Mouse (Mus musculus) liver, embryonic 11.5 days (tissue): ENCODE results near the gene Efna3. TPM values are rescaled to one million over a fixed set of nuclear protein-coding genes. Genes with fewer than 3 reads are reported as not detected.

Experiments used
- ATAC-seq: fragments of 200-750 bp; cut with Nextera tagmentation; replicated peaks from 2 replicates; pipeline ENCODE4 v1.8.0; 2017; ENCODE audit warnings: moderate number of reproducible peaks, mild to moderate bottlenecking, moderate TSS enrichment, moderate library complexity; ENCODE audit not compliant: low FRiP score
- DNase-seq: peaks from one replicate; pipeline ENCODE4 v3.0.0-alpha.2; 2017; ENCODE audit warnings: low spot score
- H3K27ac ChIP-seq: fragments of 300-500 bp; sonication (generic); 2 replicates; pipeline ENCODE4 v1.5.1; 2014; ENCODE audit warnings: mild to moderate bottlenecking, low read depth, low read length, control low read depth
- H3K27me3 ChIP-seq: fragments of 300-500 bp; sonication (generic); replicated peaks from 2 replicates; pipeline ENCODE4 v1.6.1; 2014; ENCODE audit warnings: low read length, mixed read lengths; ENCODE audit not compliant: control insufficient read depth, insufficient read depth
- H3K36me3 ChIP-seq: fragments of 300-500 bp; sonication (generic); 2 replicates; pipeline ENCODE4 v1.6.1; 2014; ENCODE audit warnings: mild to moderate bottlenecking, low read length, moderate library complexity, mixed read lengths; ENCODE audit not compliant: control insufficient read depth, insufficient read depth
- H3K4me1 ChIP-seq: fragments of 300-500 bp; sonication (generic); replicated peaks from 2 replicates; pipeline ENCODE4 v1.6.1; 2014; ENCODE audit warnings: low read length, mixed read lengths; ENCODE audit not compliant: control insufficient read depth, insufficient read depth
- H3K4me2 ChIP-seq: fragments of 300-500 bp; sonication (generic); 2 replicates; pipeline ENCODE4 v1.6.1; 2014; ENCODE audit warnings: mild to moderate bottlenecking, control low read depth, moderate library complexity
- H3K4me3 ChIP-seq: fragments of 300-500 bp; sonication (generic); 2 replicates; pipeline ENCODE4 v1.5.1; 2014; ENCODE audit warnings: low read depth, low read length, control low read depth
- H3K9ac ChIP-seq: fragments of 300-500 bp; sonication (generic); 2 replicates; pipeline ENCODE4 v1.6.1; 2014; ENCODE audit warnings: low read depth, low read length, control low read depth
- H3K9me3 ChIP-seq: fragments of 300-500 bp; sonication (generic); 2 replicates; pipeline ENCODE4 v1.6.1; 2016; ENCODE audit warnings: low read length, inconsistent platforms, mixed read lengths; ENCODE audit not compliant: control insufficient read depth
- WGBS: fragments of 180-500 bp; shearing (Covaris S2); extraction: QIAGEN DNeasy Blood & Tissue Kit; methylation state at CpG from one replicate; pipeline ENCODE4 v1.1.7; 2014; 5-methylcytosine and 5-hydroxymethylcytosine counted together
- polyA plus RNA-seq: library from polyadenylated mRNA; unstranded; fragments of >200 nt; fragmentation: Nextera tagmentation; extraction: Ambion mirVana; gene quantifications from 2 replicates; pipeline ENCODE4 v1.2.1, GENCODE M21; 2014

Gene Efna3
- polyA plus RNA-seq, 1 experiment from 2014 or later, result 3.9 TPM

GRCm38 (mm10) chr3:89332476-89332875 lies 9.7 kb upstream of the Efna3 start:
- H3K36me3 ChIP-seq, result peaks cover 6% of the 10 kb centered on the region; the same call in 1 of the 2 replicates
- H3K9ac ChIP-seq, result no peak overlapping the region
- H3K27ac ChIP-seq, result no peak overlapping the region
- ATAC-seq (no peak), DNase-seq (no peak)
- peaks cover 32% of the 10 kb centered on the region for H3K27me3 ChIP-seq
- H3K4me1 ChIP-seq, result peaks cover 10% of the 10 kb centered on the region
- WGBS, result 61% methylated on average over 12 of the region's 12 CpGs
- no peaks in the 10 kb centered on the region for H3K9me3 ChIP-seq
- H3K4me2 ChIP-seq, result no peak overlapping the region
- no peak overlapping the region for H3K4me3 ChIP-seq

GRCm38 (mm10) chr3:89332013-89332412 lies 9.2 kb upstream of the Efna3 start:
- no peak overlapping the region for H3K9ac ChIP-seq
- no peak overlapping the region for H3K27ac ChIP-seq
- DNase-seq (no peak), ATAC-seq (no peak)
- no peaks in the 10 kb centered on the region for H3K9me3 ChIP-seq
- peaks cover 6% of the 10 kb centered on the region; the same call in 1 of the 2 replicates for H3K36me3 ChIP-seq
- peaks cover 37% of the 10 kb centered on the region for H3K27me3 ChIP-seq
- no peak overlapping the region for H3K4me3 ChIP-seq
- H3K4me2 ChIP-seq, result no peak overlapping the region
- 61% methylated on average over 10 of the region's 10 CpGs for WGBS
- peaks cover 7% of the 10 kb centered on the region for H3K4me1 ChIP-seq

GRCm38 (mm10) chr3:89331561-89331960 lies 8.8 kb upstream of the Efna3 start:
- Histone ChIP-seq H3K9me3 (no peaks in the 10 kb centered on the region), H3K4me1 (peaks cover 3% of the 10 kb centered on the region), H3K4me3 (no peak overlapping the region), H3K4me2 (no peak overlapping the region), H3K27me3 (peaks cover 39% of the 10 kb centered on the region), H3K9ac (no peak overlapping the region), H3K27ac (no peak overlapping the region), H3K36me3 (peaks cover 6% of the 10 kb centered on the region; the same call in 1 of the 2 replicates)
- DNase-seq, result no peak
- no peak for ATAC-seq
- 63% methylated on average over 13 of the region's 13 CpGs for WGBS

GRCm38 (mm10) chr3:89330948-89331347 lies 8.2 kb upstream of the Efna3 start:
- Histone ChIP-seq H3K27ac (no peak overlapping the region), H3K4me2 (no peak overlapping the region), H3K36me3 (peaks cover 6% of the 10 kb centered on the region; the same call in 1 of the 2 replicates), H3K4me1 (no peaks in the 10 kb centered on the region), H3K27me3 (peaks cover 39% of the 10 kb centered on the region), H3K9me3 (no peaks in the 10 kb centered on the region), H3K4me3 (no peak overlapping the region), H3K9ac (no peak overlapping the region)
- no peak for DNase-seq
- WGBS, result 22% methylated on average over 10 of the region's 10 CpGs
- ATAC-seq, result no peak

GRCm38 (mm10) chr3:89330346-89330745 lies 7.6 kb upstream of the Efna3 start:
- DNase-seq, result no peak
- Histone ChIP-seq H3K9me3 (no peaks in the 10 kb centered on the region), H3K4me2 (no peak overlapping the region), H3K27me3 (peaks cover 39% of the 10 kb centered on the region), H3K27ac (no peak overlapping the region), H3K4me1 (no peaks in the 10 kb centered on the region), H3K4me3 (no peak overlapping the region), H3K36me3 (peaks cover 6% of the 10 kb centered on the region; the same call in 1 of the 2 replicates), H3K9ac (no peak overlapping the region)
- 53% methylated on average over 3 of the region's 3 CpGs for WGBS
- ATAC-seq, result no peak

GRCm38 (mm10) chr3:89328623-89329022 lies 5.9 kb upstream of the Efna3 start:
- H3K9me3 ChIP-seq, result no peaks in the 10 kb centered on the region
- no peak overlapping the region for H3K27ac ChIP-seq
- H3K4me3 ChIP-seq, result no peak overlapping the region
- ATAC-seq (no peak), DNase-seq (no peak)
- H3K4me1 ChIP-seq, result no peaks in the 10 kb centered on the region
- H3K9ac ChIP-seq, result no peak overlapping the region
- H3K4me2 ChIP-seq, result no peak overlapping the region
- H3K36me3 ChIP-seq, result peaks cover 2% of the 10 kb centered on the region; the same call in 1 of the 2 replicates
- peaks cover 38% of the 10 kb centered on the region for H3K27me3 ChIP-seq
- 23% methylated on average over 4 of the region's 4 CpGs for WGBS

- H3K27me3 ChIP-seq, result peaks cover 47% of the 10 kb centered on the region
- H3K4me2 ChIP-seq, result no peak overlapping the region
- no peaks in the 10 kb centered on the region for H3K9me3 ChIP-seq
- 53% methylated on average over 9 of the region's 9 CpGs for WGBS
- no peak for DNase-seq
- H3K36me3 ChIP-seq, result no peaks in the 10 kb centered on the region
- no peak for ATAC-seq
- H3K9ac ChIP-seq, result peak overlapping the region; percentile 32; the same call in 1 of the 2 replicates
- peaks cover 5% of the 10 kb centered on the region; the same call in 1 of the 2 replicates for H3K4me1 ChIP-seq
- H3K4me3 ChIP-seq, result no peak overlapping the region
- H3K27ac ChIP-seq, result no peak overlapping the region
Observed at GRCm38 (mm10) chr3:89327371-89327870, 4.7 kb upstream of the Efna3 start.

- no peak for DNase-seq
- Histone ChIP-seq H3K36me3 (no peaks in the 10 kb centered on the region), H3K4me2 (no peak overlapping the region), H3K4me3 (no peak overlapping the region), H3K9me3 (no peaks in the 10 kb centered on the region), H3K27me3 (peaks cover 58% of the 10 kb centered on the region), H3K9ac (no peak overlapping the region), H3K27ac (no peak overlapping the region), H3K4me1 (peaks cover 18% of the 10 kb centered on the region)
- WGBS, result 74% methylated on average over 8 of the region's 8 CpGs
- no peak; the same call in 1 of the 2 replicates for ATAC-seq
Observed at GRCm38 (mm10) chr3:89325882-89326281, 3.1 kb upstream of the Efna3 start.

- H3K4me2 ChIP-seq, result peak overlapping the region; percentile 89
- 2% methylated on average over 14 of the region's 14 CpGs for WGBS
- ATAC-seq (no peak), DNase-seq (no peak)
- H3K27ac ChIP-seq, result no peak overlapping the region
- H3K36me3 ChIP-seq, result no peaks in the 10 kb centered on the region
- H3K4me3 ChIP-seq, result peak overlapping the region; percentile 63
- H3K9ac ChIP-seq, result no peak overlapping the region
- peaks cover 74% of the 10 kb centered on the region for H3K27me3 ChIP-seq
- no peaks in the 10 kb centered on the region for H3K9me3 ChIP-seq
- H3K4me1 ChIP-seq, result peaks cover 32% of the 10 kb centered on the region
Observed at GRCm38 (mm10) chr3:89322131-89322500, 649 bp downstream of the Efna3 start.
